Mouse (Mus musculus): ENCODE measurements around the gene Fkbpl. TPM values are rescaled to one million over a fixed set of nuclear protein-coding genes. Genes with fewer than 3 reads are reported as not detected.

Fkbpl gene
- total RNA-seq, 1 experiment from 2014 or later, result 17.2 TPM

- no peak for ATAC-seq (ENCODE audit: extremely low read depth, insufficient number of reproducible peaks, low FRiP score, poor library complexity, severe bottlenecking)
Measured at GRCm38 (mm10) chr17:34659181-34659896, 14.8 kb downstream of the Fkbpl start.

DNA sequence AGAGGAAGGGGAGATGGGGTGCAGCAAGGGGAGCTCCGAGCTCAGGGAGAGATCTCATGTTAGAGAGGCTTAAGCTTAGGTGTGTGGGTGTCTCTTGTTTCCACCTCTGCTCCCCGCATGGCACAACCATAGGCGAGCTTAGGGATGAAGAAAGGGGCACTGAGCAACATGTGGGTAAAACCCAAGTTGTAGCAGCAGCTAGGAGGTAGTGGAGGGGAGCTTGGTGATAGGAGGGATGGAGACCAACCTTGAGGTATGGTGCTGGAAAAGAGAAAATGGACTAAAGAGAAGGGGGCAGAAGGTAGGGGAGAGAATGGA is 15.3 kb downstream of the Fkbpl start:
- no peak for ATAC-seq (ENCODE audit: extremely low read depth, insufficient number of reproducible peaks, low FRiP score, poor library complexity, severe bottlenecking)

DNA sequence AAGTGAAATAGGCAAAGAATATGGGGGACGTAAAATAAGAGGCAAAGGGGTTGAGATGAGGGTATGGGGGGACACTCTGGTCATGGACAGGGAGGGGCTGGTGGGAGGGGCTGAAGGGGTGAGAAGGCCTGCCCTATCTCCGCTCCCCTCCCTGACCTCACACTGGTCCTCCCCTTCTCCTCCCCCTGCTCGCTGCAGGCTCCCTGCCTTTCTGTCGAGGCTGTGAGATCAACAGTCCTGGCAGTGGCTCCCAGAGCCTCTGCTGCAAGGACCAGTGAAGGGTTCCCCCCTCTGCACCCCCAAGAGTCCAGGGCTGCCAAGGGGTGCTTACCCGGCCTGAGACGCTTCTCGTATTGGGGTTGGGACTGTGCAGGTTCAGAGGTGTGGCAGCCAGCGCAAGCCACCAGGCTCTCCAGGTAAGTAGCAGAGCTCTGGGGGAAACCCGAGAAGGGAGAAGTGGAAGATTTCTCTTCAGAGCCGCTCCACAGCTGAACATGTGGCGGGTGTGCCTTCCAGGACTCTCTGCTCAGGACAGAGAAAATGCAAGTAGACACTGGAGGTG is 15.8 kb downstream of the Fkbpl start:
- ATAC-seq (ENCODE audit: extremely low read depth, insufficient number of reproducible peaks, low FRiP score, poor library complexity, severe bottlenecking), result no peak

DNA sequence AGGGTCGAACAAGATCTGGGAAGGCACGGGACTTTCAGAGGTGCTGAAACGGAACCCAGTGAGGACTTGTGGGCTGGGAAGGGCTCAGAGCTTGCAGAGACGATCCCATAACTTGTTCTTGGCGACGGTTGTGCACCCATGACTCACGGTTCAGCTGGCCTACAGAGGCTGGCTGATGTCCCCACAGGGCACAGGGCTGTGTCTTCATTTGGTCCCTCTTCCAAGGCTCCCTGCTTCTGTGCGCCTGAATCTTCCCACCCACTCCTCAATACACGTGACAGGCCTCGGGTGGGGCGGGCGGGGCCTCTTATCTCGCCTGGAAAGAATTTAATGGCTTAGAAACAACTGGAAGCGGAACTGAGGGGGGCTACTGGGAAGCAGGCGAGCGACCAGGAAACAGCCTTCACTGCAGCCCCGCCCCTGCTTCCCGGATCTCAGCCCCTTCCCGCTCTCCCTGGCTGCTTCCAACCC is 16.6 kb downstream of the Fkbpl start:
- ATAC-seq (ENCODE audit: extremely low read depth, insufficient number of reproducible peaks, low FRiP score, poor library complexity, severe bottlenecking), result no peak

- no peak for ATAC-seq (ENCODE audit: extremely low read depth, insufficient number of reproducible peaks, low FRiP score, poor library complexity, severe bottlenecking)
Measured at GRCm38 (mm10) chr17:34662468-34662867, 17.9 kb downstream of the Fkbpl start.

DNA sequence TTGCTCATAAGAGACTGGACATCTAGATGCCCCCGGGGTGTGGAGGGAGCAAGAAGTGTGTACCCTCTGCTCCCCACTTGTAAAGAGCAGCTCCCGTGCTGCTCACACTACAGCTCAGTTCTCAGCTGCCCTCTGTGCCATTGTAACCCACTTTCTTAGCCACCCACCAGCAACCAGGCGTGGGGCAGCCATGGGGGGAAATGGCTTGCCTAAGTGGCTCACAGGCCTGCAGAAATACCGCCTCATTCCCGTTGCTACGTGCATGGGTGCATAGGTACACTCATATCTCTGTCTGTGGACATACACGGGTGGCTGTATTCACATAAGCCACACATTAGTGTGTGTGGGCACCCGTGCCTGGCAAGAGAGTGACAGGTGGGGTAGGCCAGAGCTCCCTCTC is 18.4 kb downstream of the Fkbpl start:
- no peak for ATAC-seq (ENCODE audit: extremely low read depth, insufficient number of reproducible peaks, low FRiP score, poor library complexity, severe bottlenecking)

DNA sequence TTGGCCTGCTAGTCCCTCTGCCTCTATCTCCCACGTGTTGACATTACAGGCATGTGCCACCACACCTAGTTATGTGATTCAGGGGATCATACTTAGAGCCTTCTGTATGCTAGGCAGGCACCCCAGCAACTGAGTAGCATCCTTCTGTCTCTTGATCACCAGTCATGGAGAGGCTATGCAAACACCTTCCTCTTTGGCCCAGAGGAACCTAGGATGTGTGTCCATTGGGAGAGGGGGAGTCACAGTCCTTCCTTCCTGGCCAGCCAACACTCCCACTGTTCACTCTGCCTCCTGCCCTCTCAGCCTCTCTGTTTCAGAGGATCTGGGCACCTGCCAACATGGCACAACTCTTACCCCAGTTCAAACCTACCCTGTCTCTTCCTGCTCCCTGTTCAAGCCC is 19.0 kb downstream of the Fkbpl start:
- no peak for ATAC-seq (ENCODE audit: extremely low read depth, insufficient number of reproducible peaks, low FRiP score, poor library complexity, severe bottlenecking)

- no peak for ATAC-seq (ENCODE audit: extremely low read depth, insufficient number of reproducible peaks, low FRiP score, poor library complexity, severe bottlenecking)
Measured at GRCm38 (mm10) chr17:34664472-34664871, 19.9 kb downstream of the Fkbpl start.

- no peak for ATAC-seq (ENCODE audit: extremely low read depth, insufficient number of reproducible peaks, low FRiP score, poor library complexity, severe bottlenecking)
Measured at GRCm38 (mm10) chr17:34670235-34670634, 25.7 kb downstream of the Fkbpl start, which contains the start of gene Tnxb. Tnxb (plus strand) TSS chr17:34670535.

GRCm38 (mm10) chr17:34671151-34672066 is 26.8 kb downstream of the Fkbpl start:
- no peak for ATAC-seq (ENCODE audit: extremely low read depth, insufficient number of reproducible peaks, low FRiP score, poor library complexity, severe bottlenecking)

DNA sequence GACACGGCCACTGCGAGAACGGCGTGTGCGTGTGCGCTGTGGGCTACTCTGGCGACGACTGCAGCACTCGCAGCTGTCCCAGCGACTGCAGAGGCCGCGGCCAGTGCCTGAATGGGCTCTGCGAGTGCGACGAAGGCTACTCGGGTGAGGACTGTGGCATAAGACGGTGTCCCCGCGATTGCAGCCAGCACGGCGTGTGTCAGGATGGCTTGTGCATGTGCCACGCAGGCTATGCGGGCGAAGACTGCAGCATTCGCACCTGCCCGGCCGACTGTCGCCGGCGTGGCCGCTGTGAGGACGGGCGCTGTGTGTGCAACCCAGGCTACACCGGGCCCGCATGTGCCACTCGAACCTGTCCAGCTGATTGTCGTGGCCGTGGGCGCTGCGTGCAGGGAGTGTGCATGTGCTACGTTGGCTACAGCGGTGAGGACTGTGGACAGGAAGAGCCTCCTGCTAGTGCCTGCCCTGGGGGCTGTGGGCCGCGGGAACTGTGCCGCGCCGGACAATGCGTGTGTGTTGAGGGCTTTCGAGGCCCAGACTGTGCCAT is 27.8 kb downstream of the Fkbpl start:
- ATAC-seq (ENCODE audit: extremely low read depth, insufficient number of reproducible peaks, low FRiP score, poor library complexity, severe bottlenecking), result no peak

DNA sequence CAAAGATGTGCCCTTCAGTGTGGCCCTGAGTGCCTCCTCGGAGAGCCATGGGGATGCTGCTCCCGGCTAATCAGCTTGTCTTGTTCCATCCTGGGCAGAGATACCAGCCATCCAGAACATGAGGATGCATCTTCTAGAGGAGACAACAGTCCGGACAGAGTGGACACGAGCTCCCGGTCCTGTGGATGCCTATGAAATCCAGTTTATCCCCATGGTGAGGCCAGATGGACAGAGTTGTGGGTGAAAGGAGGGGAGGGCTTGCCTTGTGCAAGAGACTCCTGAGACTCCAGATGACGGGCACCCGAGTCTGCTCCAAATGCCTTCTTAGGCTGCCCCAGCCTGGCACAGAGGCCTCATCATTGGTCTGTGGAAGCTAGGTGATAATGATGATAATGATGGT is 28.6 kb downstream of the Fkbpl start:
- ATAC-seq (ENCODE audit: extremely low read depth, insufficient number of reproducible peaks, low FRiP score, poor library complexity, severe bottlenecking), result no peak

GRCm38 (mm10) chr17:34674524-34675204 is 30.1 kb downstream of the Fkbpl start:
- ATAC-seq (ENCODE audit: extremely low read depth, insufficient number of reproducible peaks, low FRiP score, poor library complexity, severe bottlenecking), result no peak

DNA sequence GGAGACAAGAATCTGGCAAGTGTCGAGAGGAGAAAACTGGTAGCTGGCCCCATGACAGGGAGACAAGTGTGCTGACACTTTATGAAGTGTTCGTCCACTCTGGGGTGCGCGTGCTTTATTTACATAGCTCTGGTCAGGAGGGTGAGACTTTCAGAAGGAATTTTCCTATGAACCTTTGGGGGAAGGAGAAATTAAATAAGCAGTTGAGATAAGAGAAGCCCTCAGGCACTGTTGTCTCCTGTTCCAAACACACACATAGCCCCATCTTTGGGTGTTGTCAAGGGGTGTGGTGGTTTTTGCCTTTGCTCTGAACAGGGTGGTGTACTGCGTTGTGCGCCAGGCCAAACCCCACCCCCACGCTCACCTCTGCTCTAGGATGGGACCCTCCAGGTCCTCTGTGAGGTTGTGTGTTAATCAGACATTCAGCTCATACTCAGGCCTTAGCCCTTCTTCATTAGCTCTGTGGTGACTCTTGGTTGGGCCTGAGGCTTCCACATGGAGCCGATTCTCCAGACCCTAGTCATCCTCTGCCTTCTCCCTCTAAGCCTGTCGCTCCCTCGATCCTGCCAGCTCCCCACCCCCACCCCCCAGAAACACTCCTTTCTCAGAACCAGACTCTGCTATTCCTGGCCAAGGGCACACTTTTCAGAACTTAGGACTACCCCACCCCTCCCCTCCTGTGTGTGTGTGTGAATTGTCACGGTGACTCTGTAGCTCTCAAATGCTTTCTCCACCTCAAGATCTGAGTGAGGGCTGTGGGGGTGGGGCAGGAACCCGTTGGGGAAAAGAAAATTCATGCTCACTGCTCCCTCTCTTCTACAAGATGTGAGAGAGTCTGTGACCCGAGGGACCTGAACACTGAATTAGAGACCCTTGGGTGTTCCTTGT is 30.9 kb downstream of the Fkbpl start:
- no peak for ATAC-seq (ENCODE audit: extremely low read depth, insufficient number of reproducible peaks, low FRiP score, poor library complexity, severe bottlenecking)

- no peak for ATAC-seq (ENCODE audit: extremely low read depth, insufficient number of reproducible peaks, low FRiP score, poor library complexity, severe bottlenecking)
Measured at GRCm38 (mm10) chr17:34676093-34676460, 31.5 kb downstream of the Fkbpl start.

GRCm38 (mm10) chr17:34676671-34677070 is 32.1 kb downstream of the Fkbpl start:
- ATAC-seq (ENCODE audit: extremely low read depth, insufficient number of reproducible peaks, low FRiP score, poor library complexity, severe bottlenecking), result no peak

DNA sequence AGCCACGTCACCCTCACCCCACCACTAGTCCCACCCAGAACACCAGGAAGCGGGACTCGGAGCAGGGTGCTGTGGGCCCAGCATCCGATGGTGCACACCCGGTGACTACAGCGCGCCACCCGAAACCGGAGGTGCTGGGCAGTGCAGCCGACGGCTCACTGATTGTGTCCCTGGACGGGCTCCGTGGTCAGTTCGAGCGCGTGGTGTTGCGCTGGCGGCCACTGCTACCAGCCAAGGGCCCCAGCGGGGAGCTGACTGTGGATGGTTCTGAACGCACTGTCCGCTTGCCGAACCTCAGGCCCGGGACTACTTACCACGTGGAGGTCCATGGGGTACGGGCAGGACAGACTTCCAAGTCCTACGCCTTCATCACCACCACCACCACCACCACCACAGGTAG is 35.6 kb downstream of the Fkbpl start:
- ATAC-seq (ENCODE audit: extremely low read depth, insufficient number of reproducible peaks, low FRiP score, poor library complexity, severe bottlenecking), result no peak

DNA sequence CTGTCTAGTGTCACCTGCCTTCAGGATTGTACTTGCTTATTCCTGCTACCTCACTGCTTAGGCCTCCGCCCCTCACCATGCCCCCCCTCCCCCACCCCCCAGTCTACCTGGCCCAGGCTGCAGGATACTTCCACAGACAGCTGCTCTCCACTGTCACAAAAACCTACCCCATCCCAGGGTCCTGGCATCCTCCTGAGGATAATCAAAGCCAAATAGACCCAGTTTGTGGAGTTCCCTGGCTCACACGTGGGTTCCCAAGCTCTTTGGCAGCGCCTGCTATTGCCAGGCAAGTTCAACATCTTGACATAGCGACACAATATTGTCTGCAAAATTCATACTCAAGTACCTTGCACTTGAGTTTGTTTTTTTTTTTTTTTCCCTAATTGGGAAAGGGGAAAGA is 36.1 kb downstream of the Fkbpl start:
- no peak for ATAC-seq (ENCODE audit: extremely low read depth, insufficient number of reproducible peaks, low FRiP score, poor library complexity, severe bottlenecking)

Measured in neutrophil, adult 5-6 weeks (primary cell).